Mouse (Mus musculus): ENCODE data around the gene Timp4. TPM values are rescaled to one million over a fixed set of nuclear protein-coding genes. Genes with fewer than 3 reads are reported as not detected.

Gene Timp4
- polyA plus RNA-seq (2012; rRNA removed): 99.4 and 151 TPM in 2 replicates

DNA sequence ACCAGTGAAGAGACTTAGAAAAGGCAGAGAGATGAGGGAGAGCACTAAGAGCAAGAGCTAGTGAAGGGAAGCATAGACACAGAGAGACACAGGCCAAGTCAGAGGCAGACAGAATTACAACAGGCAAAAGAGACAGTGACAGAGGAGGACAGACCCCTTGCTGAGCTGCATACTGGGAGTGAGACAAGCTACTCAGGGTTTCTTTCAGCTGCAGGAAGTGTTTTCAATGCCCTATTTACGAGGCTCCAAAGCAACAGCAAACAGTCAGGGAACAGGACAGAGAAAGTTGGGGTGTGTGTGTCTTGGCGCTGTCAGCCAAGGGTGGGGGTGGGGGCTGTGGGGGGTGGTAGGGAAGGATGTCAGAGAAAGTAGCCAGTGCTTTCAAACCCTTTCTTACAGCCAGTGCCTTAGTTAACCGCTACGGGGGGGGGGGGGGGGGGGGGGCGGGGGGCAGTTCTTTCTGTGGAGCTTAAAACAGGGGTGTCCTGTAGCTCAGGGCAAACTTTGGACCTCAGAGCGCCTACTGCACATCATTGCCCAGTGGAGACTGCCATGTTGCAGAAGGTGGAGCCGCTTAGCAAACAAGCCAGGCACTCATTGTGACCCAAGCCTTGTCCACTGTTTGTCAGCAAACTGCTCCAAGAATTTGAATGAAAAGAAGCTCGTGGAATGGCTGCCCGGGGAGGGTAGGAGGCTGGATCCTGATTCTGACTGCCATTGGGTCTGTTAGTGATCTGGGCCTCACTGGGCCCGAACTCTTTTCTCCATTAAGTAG lies at the start of gene Timp4:
Timp4 (minus strand) TSS at position 107 of the 775 bp plus-strand sequence.
- no peak for DNase-seq (ENCODE audit: low read depth)

GRCm38 (mm10) chr6:115293877-115294276 lies 41.9 kb upstream of the Timp4 start:
- DNase-seq (ENCODE audit: low read depth): no peak

DNA sequence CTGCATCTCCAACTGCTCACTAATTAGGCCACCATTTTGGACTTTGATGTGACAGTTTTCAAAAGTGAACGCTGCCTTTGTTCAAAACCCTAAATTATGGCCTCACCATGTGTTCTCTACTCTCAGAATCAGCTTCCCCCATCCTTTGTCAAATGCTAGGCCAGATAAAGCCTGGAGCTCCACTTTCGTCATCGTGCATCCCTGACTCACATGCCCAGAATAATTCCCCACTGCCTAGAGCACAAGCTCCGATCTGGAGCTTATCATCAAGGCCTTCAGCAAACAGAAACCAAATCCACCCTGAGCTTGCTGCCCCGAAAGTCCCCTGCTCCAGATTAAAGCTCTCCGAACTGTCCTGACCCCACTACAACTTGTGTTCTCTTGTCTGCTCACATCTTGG lies 40.6 kb upstream of the Timp4 start:
- no peak for DNase-seq (ENCODE audit: low read depth)

- no peak for DNase-seq (ENCODE audit: low read depth)
Observed at GRCm38 (mm10) chr6:115291823-115292222, 39.8 kb upstream of the Timp4 start.

DNA sequence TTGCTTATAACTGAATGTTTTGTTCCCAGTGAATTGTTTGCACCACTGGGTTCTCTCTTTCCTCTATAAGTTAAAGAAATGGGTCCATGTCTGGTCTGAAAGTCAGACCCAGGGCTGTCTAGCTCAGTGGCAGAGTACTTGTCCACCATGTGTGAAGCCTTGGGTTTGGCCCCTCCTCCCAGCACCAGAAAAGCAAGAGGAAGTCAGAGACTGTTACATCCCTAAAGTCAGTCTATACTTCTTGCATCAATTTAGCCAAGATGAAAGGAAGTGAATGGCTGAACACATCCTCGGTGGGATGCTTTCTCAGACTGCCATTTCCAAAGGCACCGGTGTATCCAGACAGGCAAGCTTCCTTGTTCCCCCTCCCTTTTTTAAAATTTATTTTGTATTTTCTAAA lies 39.1 kb upstream of the Timp4 start:
- DNase-seq (ENCODE audit: low read depth): no peak

GRCm38 (mm10) chr6:115290561-115290960 lies 38.6 kb upstream of the Timp4 start:
- no peak for DNase-seq (ENCODE audit: low read depth)

DNA sequence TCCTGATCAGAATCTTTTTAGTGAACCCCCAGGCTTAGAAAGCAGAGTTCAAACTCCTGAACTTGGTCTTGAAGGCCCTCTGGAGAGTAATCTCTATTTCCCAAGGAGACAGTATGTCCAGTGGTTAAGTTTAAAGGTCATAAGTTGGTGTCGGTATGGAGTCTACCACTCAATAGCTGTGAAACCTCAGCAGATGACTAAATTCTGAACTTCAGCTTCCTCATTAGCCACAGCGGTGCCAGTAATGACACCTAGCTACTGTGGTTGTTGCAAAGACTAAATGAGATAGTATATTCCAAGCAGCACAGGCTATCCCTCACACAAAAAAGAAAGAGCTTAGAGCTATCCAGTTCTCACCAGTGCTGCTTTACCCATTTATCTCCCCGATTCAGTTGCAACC lies 36.2 kb upstream of the Timp4 start:
- DNase-seq (ENCODE audit: low read depth): no peak

DNA sequence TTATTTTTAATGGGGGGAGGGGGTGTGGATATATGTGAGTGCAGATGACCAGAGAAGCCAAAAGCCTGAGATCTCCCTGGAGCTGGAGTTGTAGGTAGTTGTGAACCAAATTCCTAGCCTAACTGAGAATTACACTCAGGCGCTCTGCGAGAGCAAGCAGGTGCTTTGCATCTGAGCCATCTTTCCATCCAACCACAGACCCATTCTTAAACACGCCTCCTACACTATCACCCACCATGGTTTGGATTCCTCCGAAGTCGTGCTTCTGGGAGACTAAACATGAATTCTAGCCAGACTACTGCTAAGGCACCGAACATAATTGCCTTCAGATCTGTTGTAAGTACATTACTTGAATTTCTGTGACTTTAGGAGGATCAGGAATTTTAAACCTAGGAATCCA lies 34.4 kb upstream of the Timp4 start:
- no peak for DNase-seq (ENCODE audit: low read depth)

- DNase-seq (ENCODE audit: low read depth): no peak
Observed at GRCm38 (mm10) chr6:115284153-115284552, 32.1 kb upstream of the Timp4 start.

DNA sequence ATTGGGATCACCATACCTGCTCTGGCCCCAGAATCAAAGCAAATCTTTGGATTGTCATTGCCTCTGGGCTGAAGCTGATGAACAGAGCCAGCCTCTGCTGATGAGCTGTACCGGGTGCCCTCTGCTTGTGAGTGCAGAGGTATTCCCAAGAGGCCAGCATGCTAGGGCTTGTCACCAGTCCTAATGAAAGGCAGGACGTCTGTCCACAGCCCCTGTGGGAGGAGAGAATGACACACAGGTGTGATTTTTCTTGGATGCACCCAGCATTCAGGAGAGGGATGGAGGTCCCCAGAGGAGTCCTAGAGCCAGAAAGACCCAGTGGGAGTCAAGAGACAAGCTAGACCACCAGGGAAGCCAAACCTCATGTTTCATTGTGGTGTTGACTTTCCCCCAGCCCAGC lies 27.6 kb upstream of the Timp4 start:
- DNase-seq (ENCODE audit: low read depth): no peak

- DNase-seq (ENCODE audit: low read depth): no peak
Observed at GRCm38 (mm10) chr6:115278086-115278485, 26.1 kb upstream of the Timp4 start.

- no peak for DNase-seq (ENCODE audit: low read depth)
Observed at GRCm38 (mm10) chr6:115275116-115275815, 23.3 kb upstream of the Timp4 start.

GRCm38 (mm10) chr6:115274705-115275104 lies 22.7 kb upstream of the Timp4 start:
- no peak for DNase-seq (ENCODE audit: low read depth)

DNA sequence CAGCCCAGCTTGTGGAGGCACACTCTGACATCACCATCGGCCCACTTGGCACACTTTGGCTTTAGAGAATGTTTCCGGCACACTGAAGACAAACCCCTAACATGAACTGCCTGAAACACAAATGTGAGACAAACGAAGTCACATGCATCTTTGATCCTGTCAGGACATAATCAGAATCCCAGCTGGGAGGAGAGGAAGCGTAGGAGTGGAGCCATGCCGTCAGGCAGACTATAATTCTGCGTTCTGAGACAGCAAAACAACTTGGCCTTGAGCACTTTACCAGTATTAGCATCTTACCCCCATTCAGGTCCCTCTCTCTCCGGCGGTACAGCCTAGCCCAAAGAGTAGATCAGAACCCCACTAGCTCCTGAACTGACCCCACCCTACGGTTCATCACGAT lies 21.3 kb upstream of the Timp4 start:
- DNase-seq (ENCODE audit: low read depth): no peak

DNA sequence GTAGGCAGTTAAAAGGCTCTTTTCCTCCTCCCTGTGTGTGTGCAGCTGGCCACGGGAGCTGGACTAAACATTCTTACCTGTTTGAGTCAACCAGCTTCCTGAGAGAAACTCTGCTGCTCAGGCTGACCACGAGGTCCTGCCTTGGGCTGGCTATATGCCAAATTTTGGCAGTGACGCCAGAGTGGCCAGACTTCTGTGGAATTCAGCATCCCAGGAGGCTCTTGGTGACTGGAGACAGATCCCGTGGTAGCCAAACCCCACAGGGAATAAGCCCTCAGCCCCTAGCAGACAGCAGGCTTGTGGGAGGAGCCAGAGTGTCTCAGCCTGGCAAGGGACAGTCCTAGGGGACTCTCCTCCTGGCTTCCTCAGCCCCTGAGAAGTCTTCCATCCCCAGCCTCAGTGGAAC lies 19.9 kb upstream of the Timp4 start:
- no peak for DNase-seq (ENCODE audit: low read depth)

- DNase-seq (ENCODE audit: low read depth): no peak
Observed at GRCm38 (mm10) chr6:115271326-115271725, 19.3 kb upstream of the Timp4 start.

- no peak for DNase-seq (ENCODE audit: low read depth)
Observed at GRCm38 (mm10) chr6:115270085-115270484, 18.1 kb upstream of the Timp4 start.

- no peak for DNase-seq (ENCODE audit: low read depth)
Observed at GRCm38 (mm10) chr6:115269561-115269960, 17.6 kb upstream of the Timp4 start.

GRCm38 (mm10) chr6:115268551-115269385 lies 16.8 kb upstream of the Timp4 start:
- DNase-seq (ENCODE audit: low read depth): no peak

- no peak for DNase-seq (ENCODE audit: low read depth)
Observed at GRCm38 (mm10) chr6:115267916-115268315, 15.9 kb upstream of the Timp4 start.

DNA sequence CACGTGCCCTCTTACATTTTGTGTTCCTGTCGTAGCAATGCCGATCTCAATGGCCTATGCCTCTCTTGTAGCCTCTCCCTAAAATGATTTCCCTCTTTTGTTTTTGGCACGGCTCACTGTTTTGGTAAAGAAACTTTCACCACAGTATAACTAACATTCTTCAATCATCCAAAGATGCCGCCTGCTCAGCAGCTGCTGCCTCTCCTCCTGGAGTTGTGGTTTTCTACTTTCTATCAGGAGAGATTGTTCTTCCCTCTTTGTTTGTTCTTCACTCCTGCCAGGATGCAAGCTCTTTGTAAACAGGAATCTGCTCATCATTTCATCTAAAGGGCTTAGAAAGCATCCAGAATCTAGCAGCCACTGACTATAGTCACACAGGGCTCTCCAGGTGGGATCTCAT lies 14.8 kb upstream of the Timp4 start:
- DNase-seq (ENCODE audit: low read depth): no peak

- no peak for DNase-seq (ENCODE audit: low read depth)
Observed at GRCm38 (mm10) chr6:115260507-115260906, 8.5 kb upstream of the Timp4 start.

All from gonadal fat pad, adult 2 months (tissue).